Mouse (Mus musculus): ENCODE data around the gene Mcf2l.

- TF ChIP-seq CTCF (IDR thresholded peaks at IDR 0.05; ENCODE audit: low read depth, low read length): no peak
- no peak for TF ChIP-seq POLR2AphosphoS5 (IDR thresholded peaks at IDR 0.05; ENCODE audit: insufficient replicate concordance, low read depth, low read length)
- no peak for TF ChIP-seq TAL1 (conservative IDR thresholded peaks at IDR 0.05; ENCODE audit: low read depth, low read length)
Observed at GRCm38 (mm10) chr8:12872983-12873356, 636 bp upstream of the Mcf2l start.

All from G1E (cell line).